ENCODE assay signal across 9 mouse cellular contexts in the genomic region with DNA sequence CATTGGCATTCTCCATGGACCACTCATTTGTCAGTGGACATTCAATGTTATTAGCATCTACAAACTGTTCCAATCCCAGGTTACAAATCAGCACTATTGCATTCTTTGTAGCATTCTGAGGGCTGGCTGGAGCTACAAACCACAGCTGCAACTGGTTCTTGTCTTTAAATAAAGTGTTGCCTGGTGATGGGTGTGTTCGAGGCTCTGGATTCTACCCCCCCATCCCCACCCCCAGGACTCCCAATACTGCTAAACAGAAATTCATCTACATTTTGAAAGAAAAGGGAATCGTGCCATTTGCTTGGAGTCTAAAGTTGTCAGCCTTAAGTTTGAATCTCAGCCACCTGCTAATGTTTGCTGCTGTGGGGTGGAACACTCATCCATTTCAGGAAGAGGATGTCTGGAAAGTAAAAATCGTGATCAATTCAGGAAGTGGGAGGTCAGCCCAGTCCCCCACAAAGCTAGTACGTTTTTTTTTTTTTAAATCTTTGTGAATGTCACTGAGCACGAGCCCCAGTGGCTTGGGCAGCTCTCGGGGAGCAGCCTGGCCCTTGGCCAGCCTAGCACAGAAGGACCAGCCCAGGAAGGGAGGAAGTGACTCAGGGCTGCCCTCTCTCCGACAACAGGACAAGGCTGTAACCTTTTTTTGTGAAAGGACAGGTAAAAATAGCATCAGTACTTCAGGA. TPM values are rescaled to one million over a fixed set of nuclear protein-coding genes. Genes with fewer than 3 reads are reported as not detected.
DNase-seq lines count a peak whose midpoint lies in the region; ATAC-seq and TF ChIP-seq lines count a peak whose summit lies in the region.
"Had no signal": no experiment of that assay in that cellular context is flagged by ENCODE, and none has a peak within 500 bp of the region (broad histone marks: within the 10 kb centered on the region; RNA-seq: fewer than 3 reads in every experiment).

No protein-coding gene starts in this region.

- no peaks in the 10 kb centered on the region for H3K36me3 ChIP-seq in hindbrain, postnatal 0 days (ENCODE audit: insufficient read depth, low read length)
- H3K36me3 ChIP-seq in forebrain, postnatal 0 days (ENCODE audit: insufficient read depth) = no peaks in the 10 kb centered on the region
- H3K36me3 ChIP-seq in forebrain, embryonic 11.5 days (ENCODE audit: control insufficient read depth, insufficient read depth, low read length) = no peaks in the 10 kb centered on the region

- intact Hi-C loops in left cerebral cortex, postnatal 25 days (cut with DNase I) = loop anchor here (2.0 to 10.0 kb wide), 3 partner anchors 39 to 191 kb away; a partner anchor contains a TSS

- no peak for DNase-seq in cerebellum, postnatal 4 days (ENCODE audit: low spot score in 2 of 2)
- peak; percentile 78 for DNase-seq in adrenal gland, adult 8-10 months
- peak; percentile 26 to 59 for DNase-seq in frontal cortex, postnatal 36 days (ENCODE audit: low spot score in 2 of 2)
- peak; percentile 11 to 85 for DNase-seq in left cerebral cortex, postnatal 25 days (ENCODE audit: low spot score in 2 of 2)
- no peak for DNase-seq in hindbrain, postnatal 0 days (ENCODE audit: low spot score)
- DNase-seq in forebrain, postnatal 0 days = no peak
- DNase-seq in forebrain, embryonic 11.5 days (ENCODE audit: low spot score) = no peak

- H3K9me3 ChIP-seq in hindbrain, postnatal 0 days (ENCODE audit: low read length) = no peaks in the 10 kb centered on the region
- no peaks in the 10 kb centered on the region for H3K9me3 ChIP-seq in forebrain, postnatal 0 days (ENCODE audit: low read length)
- H3K9me3 ChIP-seq in forebrain, embryonic 11.5 days (ENCODE audit: control insufficient read depth, low read length) = no peaks in the 10 kb centered on the region

- H3K9ac ChIP-seq in hindbrain, postnatal 0 days (replicated peaks; ENCODE audit: low read length) = no peak overlapping the region
- H3K9ac ChIP-seq in forebrain, postnatal 0 days = no peak overlapping the region
- H3K9ac ChIP-seq in forebrain, embryonic 11.5 days (ENCODE audit: low read length) = no peak overlapping the region

- H3K27me3 ChIP-seq in hindbrain, postnatal 0 days (ENCODE audit: insufficient read depth, low read length) = no peaks in the 10 kb centered on the region
- no peaks in the 10 kb centered on the region for H3K27me3 ChIP-seq in forebrain, postnatal 0 days (ENCODE audit: insufficient read depth, low read length)
- H3K27me3 ChIP-seq in forebrain, embryonic 11.5 days (ENCODE audit: control insufficient read depth, insufficient read depth, low read length) = no peaks in the 10 kb centered on the region

- WGBS in hindbrain, postnatal 0 days = 48% methylated on average over 7 of the region's 7 CpGs
- WGBS in forebrain, postnatal 0 days = 55% methylated on average over 7 of the region's 7 CpGs
- 81% methylated on average over 7 of the region's 7 CpGs for WGBS in forebrain, embryonic 11.5 days

- no peaks in the 10 kb centered on the region for H3K4me1 ChIP-seq in hindbrain, postnatal 0 days (ENCODE audit: insufficient read depth, low read length)
- no peaks in the 10 kb centered on the region for H3K4me1 ChIP-seq in forebrain, postnatal 0 days (ENCODE audit: insufficient read depth)
- H3K4me1 ChIP-seq in forebrain, embryonic 11.5 days (replicated peaks; ENCODE audit: control insufficient read depth, insufficient read depth, low read length) = no peaks in the 10 kb centered on the region
- H3K4me1 ChIP-seq: megakaryocyte, embryonic 14.5 days had no signal

- ATAC-seq in cerebellum, adult (ENCODE audit: insufficient number of reproducible peaks, low FRiP score, low TSS enrichment) = peak; percentile 97
- ATAC-seq in hindbrain, postnatal 0 days = no peak
- ATAC-seq in forebrain, postnatal 0 days = no peak
- no peak for ATAC-seq in forebrain, embryonic 11.5 days (replicated peaks; ENCODE audit: low FRiP score)

- no peak overlapping the region for H3K27ac ChIP-seq in hindbrain, postnatal 0 days
- H3K27ac ChIP-seq in forebrain, postnatal 0 days (ENCODE audit: low read depth, low read length) = no peak overlapping the region
- H3K27ac ChIP-seq in forebrain, embryonic 11.5 days (ENCODE audit: low read depth, low read length) = no peak overlapping the region

- H3K4me3 ChIP-seq in hindbrain, postnatal 0 days (ENCODE audit: low read length) = no peak overlapping the region
- no peak overlapping the region for H3K4me3 ChIP-seq in forebrain, postnatal 0 days (ENCODE audit: low read depth, low read length)
- no peak overlapping the region for H3K4me3 ChIP-seq in forebrain, embryonic 11.5 days (ENCODE audit: low read depth, low read length)
- H3K4me3 ChIP-seq: megakaryocyte, embryonic 14.5 days had no signal

- H3K4me2 ChIP-seq in hindbrain, postnatal 0 days (ENCODE audit: low read depth, low read length) = no peak overlapping the region
- H3K4me2 ChIP-seq in forebrain, postnatal 0 days (ENCODE audit: low read depth) = no peak overlapping the region
- no peak overlapping the region for H3K4me2 ChIP-seq in forebrain, embryonic 11.5 days (ENCODE audit: low read depth, low read length, severe bottlenecking)

- TF ChIP-seq CTCF in hindbrain, postnatal 0 days (IDR thresholded peaks at IDR 0.05; ENCODE audit: low read depth) = no peak
- no peak for TF ChIP-seq CTCF in forebrain, postnatal 0 days (IDR thresholded peaks at IDR 0.05; ENCODE audit: low read depth)

RNA-seq across cellular contexts. Expression of a gene that starts 39.3 kb away (rescaled TPM):
- 1 to 10 TPM; 2.8 to 6.1 (median 3.7) TPM for total RNA-seq in adrenal gland, adult 8-10 months (2022)
- total RNA-seq in left cerebral cortex, postnatal 25 days (2021) = 100 to 1,000 TPM; 356 to 394 TPM
- 112 and 125 TPM in 2 replicates for total RNA-seq in hindbrain, postnatal 0 days (2014; rRNA removed)
- 73.8 and 76.0 TPM in 2 replicates for polyA plus RNA-seq in hindbrain, postnatal 0 days (2015; fragmentation: Nextera tagmentation; extraction: Ambion mirVana)
- total RNA-seq in forebrain, postnatal 0 days (2014; rRNA removed) = 50.5 and 57.7 TPM in 2 replicates
- polyA plus RNA-seq in forebrain, postnatal 0 days (2015; fragmentation: Nextera tagmentation; extraction: Ambion mirVana) = 24.9 and 35.1 TPM in 2 replicates
- 36.6 and 36.7 TPM in 2 replicates for polyA plus RNA-seq in forebrain, embryonic 11.5 days (2014; fragmentation: Nextera tagmentation; extraction: Ambion mirVana)

Comparison
In these comparisons a context has a peak if more than half of its experiments do, and no peak if none do; other contexts are left out.
1. DNase-seq: peak in adrenal gland, adult 8-10 months (single experiment), frontal cortex, postnatal 36 days (2 of 2) and left cerebral cortex, postnatal 25 days (2 of 2); none in cerebellum, postnatal 4 days (0 of 2), hindbrain, postnatal 0 days (single experiment), forebrain, postnatal 0 days (single experiment) and forebrain, embryonic 11.5 days (single experiment).